Mouse (Mus musculus): Measurements from ENCODE around the gene Nupl1.
A peak's percentile ranks its signal among the peaks of the same experiment; 100 is the strongest.

GRCm38 (mm10) chr14:60138339-60138738 is 112.9 kb downstream of the Nupl1 start:
- 0 out of 2 replicates have a peak, but pooled peaks have one; percentile 10 for TF ChIP-seq CTCF (conservative IDR thresholded peaks at IDR 0.05; ENCODE audit: low read length)
- TF ChIP-seq NANOG (IDR thresholded peaks at IDR 0.05; ENCODE audit: borderline replicate concordance, low read length): no peak

Measured in E14TG2a.4 (cell line).